Mouse (Mus musculus) embryonic fibroblast, embryonic 13.5 days (primary cell): ENCODE measurements around the gene Asap2. TPM values are rescaled to one million over a fixed set of nuclear protein-coding genes. Genes with fewer than 3 reads are reported as not detected.
"Not testable (repeated sequence)": the region's sequence is repeated elsewhere in the genome, so short reads cannot be mapped to it uniquely, and the experiment has no call there.

Source experiments
- H3K27ac ChIP-seq: 2 replicates; pipeline ENCODE4 v1.5.1; 2012; ENCODE audit warnings: low read length, control low read depth, inconsistent platforms; ENCODE audit not compliant: insufficient read depth
- H3K4me1 ChIP-seq: 2 replicates; pipeline ENCODE4 v1.6.1; 2011; ENCODE audit warnings: low read length; ENCODE audit not compliant: control insufficient read depth, insufficient read depth
- H3K4me3 ChIP-seq: 2 replicates; pipeline ENCODE4 v1.5.1; 2011; ENCODE audit warnings: mild to moderate bottlenecking, control low read depth, low read length; ENCODE audit not compliant: insufficient read depth
- CTCF ChIP-seq: IDR thresholded peaks from 2 replicates; pipeline ENCODE4 v1.5.1; 2011; ENCODE audit warnings: mild to moderate bottlenecking, control low read depth, low read length, moderate library complexity, borderline replicate concordance; ENCODE audit not compliant: insufficient read depth
- POLR2A ChIP-seq: IDR thresholded peaks from 2 replicates; pipeline ENCODE4 v1.6.1; 2011; ENCODE audit warnings: low read depth, mild to moderate bottlenecking, control low read depth, low read length, moderate library complexity
- polyA plus RNA-seq: library from polyadenylated mRNA; stranded (reverse); fragments of >200 nt; gene quantifications from 2 replicates; pipeline ENCODE4 v1.2.4, GENCODE M21; 2011; ENCODE audit warnings: low read depth; ENCODE audit not compliant: missing spikeins, insufficient read length

The Asap2 gene
- polyA plus RNA-seq, result 7.9 and 8.4 TPM in 2 replicates

GRCm38 (mm10) chr12:20990132-20990531 lies at the start of gene Asap2:
Gene Asap2, plus strand, starts transcription at chr12:20990459.
- not testable (repeated sequence) for H3K27ac ChIP-seq, H3K4me1 ChIP-seq
- H3K4me3 ChIP-seq, result peak within 1 kb of the TSS; percentile 55

- not testable (repeated sequence) for H3K27ac ChIP-seq, H3K4me3 ChIP-seq, H3K4me1 ChIP-seq
Observed at GRCm38 (mm10) chr12:20947051-20947997, 42.9 kb upstream of the Asap2 start.

- not testable (repeated sequence) for H3K27ac ChIP-seq, H3K4me1 ChIP-seq
- H3K4me3 ChIP-seq, result peak overlapping the region; percentile 55; the same call in 1 of the 2 replicates
Observed at GRCm38 (mm10) chr12:20990579-20990978, 320 bp downstream of the Asap2 start.

GRCm38 (mm10) chr12:21030875-21031274 lies 40.6 kb downstream of the Asap2 start:
- H3K4me1 ChIP-seq, H3K4me3 ChIP-seq, H3K27ac ChIP-seq: not testable (repeated sequence)

GRCm38 (mm10) chr12:21046716-21047115 lies 56.5 kb downstream of the Asap2 start:
- not testable (repeated sequence) for H3K4me3 ChIP-seq, H3K27ac ChIP-seq, H3K4me1 ChIP-seq

- H3K4me3 ChIP-seq, H3K4me1 ChIP-seq, H3K27ac ChIP-seq: not testable (repeated sequence)
Observed at GRCm38 (mm10) chr12:21075731-21076130, 85.5 kb downstream of the Asap2 start.

- H3K27ac ChIP-seq, H3K4me1 ChIP-seq, H3K4me3 ChIP-seq: not testable (repeated sequence)
Observed at GRCm38 (mm10) chr12:21090168-21090567, 99.9 kb downstream of the Asap2 start.

GRCm38 (mm10) chr12:21092446-21092845 lies 102.2 kb downstream of the Asap2 start:
- not testable (repeated sequence) for H3K4me3 ChIP-seq, H3K27ac ChIP-seq, H3K4me1 ChIP-seq

- not testable (repeated sequence) for H3K4me3 ChIP-seq, H3K27ac ChIP-seq, H3K4me1 ChIP-seq
Observed at GRCm38 (mm10) chr12:21097806-21098325, 107.6 kb downstream of the Asap2 start.

- H3K27ac ChIP-seq, H3K4me1 ChIP-seq: not testable (repeated sequence)
- peak overlapping the region; percentile 35 for H3K4me3 ChIP-seq
Observed at GRCm38 (mm10) chr12:21111116-21111475, 120.8 kb downstream of the Asap2 start.

- peak; percentile 64 for TF ChIP-seq POLR2A
- TF ChIP-seq CTCF, result no peak
- Histone ChIP-seq H3K4me1 (no peaks in the 10 kb centered on the region), H3K4me3 (peak overlapping the region; percentile 46), H3K27ac (no peak overlapping the region)
Observed at GRCm38 (mm10) chr12:21111476-21112452, 121.5 kb downstream of the Asap2 start.
